In genomic region chr12:31998706-31999105, GRCm38 (mm10) we compare ENCODE assay signal across 24 mouse cellular contexts. TPM values are rescaled to one million over a fixed set of nuclear protein-coding genes. Genes with fewer than 3 reads are reported as not detected.
A peak's percentile ranks its signal among the peaks of the same experiment; 100 is the strongest.
DNase-seq lines count a peak whose midpoint lies in the region; ATAC-seq and TF ChIP-seq lines count a peak whose summit lies in the region.
"Had no signal": no experiment of that assay in that cellular context is flagged by ENCODE, and none has a peak within 500 bp of the region (broad histone marks: within the 10 kb centered on the region; RNA-seq: fewer than 3 reads in every experiment).

No protein-coding gene starts in this region.

- no peaks in the 10 kb centered on the region for H3K9me3 ChIP-seq in forebrain, embryonic 13.5 days (replicated peaks)
- H3K9me3 ChIP-seq in forebrain, embryonic 10.5 days = no peaks in the 10 kb centered on the region
- H3K9me3 ChIP-seq in heart, embryonic 12.5 days (replicated peaks) = no peaks in the 10 kb centered on the region
- no peaks in the 10 kb centered on the region for H3K9me3 ChIP-seq in liver, embryonic 14.5 days (ENCODE audit: control insufficient read depth, low read length)
- no peaks in the 10 kb centered on the region for H3K9me3 ChIP-seq in liver, embryonic 11.5 days (ENCODE audit: control insufficient read depth, low read length)
- H3K9me3 ChIP-seq: embryonic facial prominence, embryonic 15.5 days; G1E; hindbrain, embryonic 10.5 days; intestine, embryonic 15.5 days had no signal

- no peak overlapping the region for H3K27ac ChIP-seq in forebrain, embryonic 13.5 days
- no peak overlapping the region for H3K27ac ChIP-seq in forebrain, embryonic 10.5 days
- H3K27ac ChIP-seq in heart, embryonic 12.5 days (ENCODE audit: poor library complexity, severe bottlenecking) = no peak overlapping the region
- H3K27ac ChIP-seq in liver, embryonic 14.5 days = peak overlapping the region; percentile 19; the same call in 1 of the 2 replicates
- H3K27ac ChIP-seq in liver, embryonic 11.5 days (ENCODE audit: low read depth, low read length) = no peak overlapping the region
- H3K27ac ChIP-seq: embryonic facial prominence, embryonic 15.5 days; heart, adult 2 months; hindbrain, embryonic 10.5 days; hindbrain, embryonic 14.5 days; intestine, embryonic 15.5 days had no signal

- 85% methylated on average over 5 of the region's 5 CpGs for WGBS in forebrain, embryonic 13.5 days
- 88% methylated on average over 5 of the region's 5 CpGs for WGBS in forebrain, embryonic 10.5 days
- 64% methylated on average over 5 of the region's 5 CpGs for WGBS in heart, embryonic 12.5 days
- WGBS in liver, embryonic 14.5 days (ENCODE audit: insufficient replicate concordance) = 58% methylated on average over 5 of the region's 5 CpGs
- WGBS in liver, embryonic 11.5 days = 65% methylated on average over 5 of the region's 5 CpGs

- H3K4me2 ChIP-seq in forebrain, embryonic 13.5 days = no peak overlapping the region
- no peak overlapping the region for H3K4me2 ChIP-seq in heart, embryonic 12.5 days
- no peak overlapping the region for H3K4me2 ChIP-seq in liver, embryonic 14.5 days (ENCODE audit: low read depth)
- H3K4me2 ChIP-seq in liver, embryonic 11.5 days = no peak overlapping the region
- H3K4me2 ChIP-seq: embryonic facial prominence, embryonic 15.5 days; heart, embryonic 11.5 days; hindbrain, embryonic 14.5 days; intestine, embryonic 15.5 days had no signal

- H3K36me3 ChIP-seq in forebrain, embryonic 13.5 days (ENCODE audit: poor library complexity, severe bottlenecking) = no peaks in the 10 kb centered on the region
- H3K36me3 ChIP-seq in forebrain, embryonic 10.5 days (replicated peaks) = no peaks in the 10 kb centered on the region
- no peaks in the 10 kb centered on the region for H3K36me3 ChIP-seq in heart, embryonic 12.5 days
- peaks cover 10% of the 10 kb centered on the region for H3K36me3 ChIP-seq in liver, embryonic 14.5 days (replicated peaks; ENCODE audit: control insufficient read depth, insufficient read depth, low read depth)
- H3K36me3 ChIP-seq in liver, embryonic 11.5 days (ENCODE audit: control insufficient read depth, insufficient read depth, low read length) = no peaks in the 10 kb centered on the region
- H3K36me3 ChIP-seq: embryonic facial prominence, embryonic 15.5 days; hindbrain, embryonic 10.5 days; intestine, embryonic 15.5 days had no signal

- H3K4me3 ChIP-seq in forebrain, embryonic 13.5 days = no peak overlapping the region
- H3K4me3 ChIP-seq in forebrain, embryonic 10.5 days = no peak overlapping the region
- no peak overlapping the region for H3K4me3 ChIP-seq in heart, embryonic 12.5 days
- H3K4me3 ChIP-seq in liver, embryonic 14.5 days (ENCODE audit: insufficient read depth in 1 of 2, low read depth in 2 of 2, low read length in 2 of 2) = no peak overlapping the region
- no peak overlapping the region for H3K4me3 ChIP-seq in liver, embryonic 11.5 days (ENCODE audit: low read depth, low read length)
- H3K4me3 ChIP-seq: embryonic facial prominence, embryonic 15.5 days; erythroblast, embryonic 14.5 days; heart, adult 2 months; hindbrain, embryonic 10.5 days; intestine, embryonic 15.5 days had no signal

- H3K9ac ChIP-seq in forebrain, embryonic 13.5 days = no peak overlapping the region
- no peak overlapping the region for H3K9ac ChIP-seq in heart, embryonic 12.5 days
- H3K9ac ChIP-seq in liver, embryonic 14.5 days (replicated peaks) = no peak overlapping the region
- H3K9ac ChIP-seq in liver, embryonic 11.5 days (ENCODE audit: low read depth, low read length) = no peak overlapping the region
- H3K9ac ChIP-seq: embryonic facial prominence, embryonic 15.5 days; hindbrain, embryonic 14.5 days; intestine, embryonic 15.5 days had no signal

- no peaks in the 10 kb centered on the region for H3K27me3 ChIP-seq in forebrain, embryonic 13.5 days
- H3K27me3 ChIP-seq in forebrain, embryonic 10.5 days (ENCODE audit: poor library complexity, severe bottlenecking) = no peaks in the 10 kb centered on the region
- no peaks in the 10 kb centered on the region for H3K27me3 ChIP-seq in heart, embryonic 12.5 days (replicated peaks)
- H3K27me3 ChIP-seq in liver, embryonic 14.5 days (ENCODE audit: control insufficient read depth, insufficient read depth, low read length) = no peaks in the 10 kb centered on the region
- no peaks in the 10 kb centered on the region for H3K27me3 ChIP-seq in liver, embryonic 11.5 days (replicated peaks; ENCODE audit: control insufficient read depth, insufficient read depth, low read length)
- H3K27me3 ChIP-seq: embryonic facial prominence, embryonic 15.5 days; intestine, embryonic 15.5 days had no signal

- DNase-seq in forebrain, embryonic 10.5 days (ENCODE audit: extremely low spot score, low spot score) = no peak
- DNase-seq in heart, adult 11 months = peak; percentile 9
- no peak for DNase-seq in liver, embryonic 14.5 days (ENCODE audit: low read depth in 3 of 3, low spot score in 3 of 3)
- no peak for DNase-seq in liver, embryonic 11.5 days (ENCODE audit: low spot score)
- DNase-seq in brain, embryonic 18.5 days (ENCODE audit: low read depth, low spot score) = peak; percentile 63
- no peak for DNase-seq in adrenal gland, adult (ENCODE audit: inconsistent age in 2 of 2, low spot score in 1 of 2)
- DNase-seq: adrenal gland, postnatal 14 days; B cell, adult 2 months; cerebellum, adult 11 months; cerebellum, adult 8-10 months; cerebellum, postnatal 14 days; embryo, embryonic 11 days; gastrocnemius, postnatal 10 days; heart, adult 2 months had no signal

- no peak for TF ChIP-seq CTCF in liver, embryonic 14.5 days (IDR thresholded peaks at IDR 0.05; ENCODE audit: low read depth)

- TF ChIP-seq EP300 in liver, embryonic 14.5 days (IDR thresholded peaks at IDR 0.05; ENCODE audit: low read depth) = no peak

- H3K4me1 ChIP-seq in forebrain, embryonic 13.5 days = peaks cover 15% of the 10 kb centered on the region; the same call in 1 of the 2 replicates
- H3K4me1 ChIP-seq in forebrain, embryonic 10.5 days = no peaks in the 10 kb centered on the region
- H3K4me1 ChIP-seq in heart, embryonic 12.5 days (replicated peaks) = peaks cover 30% of the 10 kb centered on the region
- H3K4me1 ChIP-seq in liver, embryonic 14.5 days (replicated peaks; ENCODE audit: control insufficient read depth in 2 of 2, insufficient read depth in 2 of 2, low read length in 1 of 2) = peaks cover 26 to 42% of the 10 kb centered on the region in 2 experiments
- H3K4me1 ChIP-seq in liver, embryonic 11.5 days (replicated peaks; ENCODE audit: control insufficient read depth, insufficient read depth, low read length) = peaks cover 39% of the 10 kb centered on the region

- ATAC-seq in forebrain, embryonic 13.5 days = peak; percentile 75; the same call in 1 of the 2 replicates
- no peak for ATAC-seq in heart, embryonic 12.5 days (ENCODE audit: insufficient number of reproducible peaks, low FRiP score)
- ATAC-seq in liver, embryonic 14.5 days (ENCODE audit: insufficient read depth) = no peak
- ATAC-seq in liver, embryonic 11.5 days (replicated peaks; ENCODE audit: low FRiP score) = no peak
- ATAC-seq: CD4-positive, CD25-positive, alpha-beta regulatory T cell, adult 4 months; intestine, embryonic 15.5 days had no signal

RNA-seq across cellular contexts. Expression of gene Hbp1, which starts 48.4 kb away (rescaled TPM):
- polyA plus RNA-seq in forebrain, embryonic 13.5 days (2015; fragmentation: Nextera tagmentation; extraction: Ambion mirVana) = 85.8 and 86.8 TPM in 2 replicates
- 69.6 and 70.4 TPM in 2 replicates for polyA plus RNA-seq in forebrain, embryonic 10.5 days (2016; fragmentation: Nextera tagmentation; extraction: Ambion mirVana)
- 93.7 and 97.0 TPM in 2 replicates for polyA plus RNA-seq in heart, embryonic 12.5 days (2016; fragmentation: Nextera tagmentation; extraction: Ambion mirVana)
- 19.2 and 27.0 TPM in 2 replicates for polyA plus RNA-seq in liver, embryonic 14.5 days (2012; rRNA removed)
- 32.8 and 36.3 TPM in 2 replicates for polyA plus RNA-seq in liver, embryonic 14.5 days (2014; fragmentation: Nextera tagmentation; extraction: Ambion mirVana)
- polyA plus RNA-seq in liver, embryonic 11.5 days (2014; fragmentation: Nextera tagmentation; extraction: Ambion mirVana) = 51.3 and 57.5 TPM in 2 replicates

Comparison
In these comparisons a context has a peak if more than half of its experiments do, and no peak if none do; other contexts are left out.
1. DNase-seq: peak in heart, adult 11 months (single experiment) and brain, embryonic 18.5 days (single experiment); none in forebrain, embryonic 10.5 days (single experiment), liver, embryonic 14.5 days (0 of 3), liver, embryonic 11.5 days (single experiment) and adrenal gland, adult (0 of 2).